Mouse (Mus musculus) forebrain, embryonic 12.5 days (tissue): ENCODE results near the gene Irf2. TPM values are rescaled to one million over a fixed set of nuclear protein-coding genes. Genes with fewer than 3 reads are reported as not detected.

Experiments used
- ATAC-seq: fragments of 200-750 bp; cut with Nextera tagmentation; 2 replicates; pipeline ENCODE4 v1.8.0; 2017; ENCODE audit warnings: moderate TSS enrichment; ENCODE audit not compliant: low FRiP score
- H3K27ac ChIP-seq: fragments of 300-500 bp; sonication (generic); 2 replicates; pipeline ENCODE4 v1.5.1; 2016; ENCODE audit warnings: mild to moderate bottlenecking
- H3K27me3 ChIP-seq: fragments of 300-500 bp; sonication (generic); 2 replicates; pipeline ENCODE4 v1.6.1; 2016; ENCODE audit warnings: mild to moderate bottlenecking
- H3K36me3 ChIP-seq: fragments of 300-500 bp; sonication (generic); replicated peaks from 2 replicates; pipeline ENCODE4 v1.6.1; 2016; ENCODE audit warnings: mild to moderate bottlenecking
- H3K4me1 ChIP-seq: fragments of 300-500 bp; sonication (generic); 2 replicates; pipeline ENCODE4 v1.6.1; 2016
- H3K4me2 ChIP-seq: fragments of 300-500 bp; sonication (generic); 2 replicates; pipeline ENCODE4 v1.6.1; 2016; ENCODE audit warnings: mild to moderate bottlenecking, moderate library complexity
- H3K4me3 ChIP-seq: fragments of 300-500 bp; sonication (generic); replicated peaks from 2 replicates; pipeline ENCODE4 v1.5.1; 2016; ENCODE audit warnings: mild to moderate bottlenecking
- H3K9ac ChIP-seq: fragments of 300-500 bp; sonication (generic); 2 replicates; pipeline ENCODE4 v1.6.1; 2016; ENCODE audit warnings: mild to moderate bottlenecking
- H3K9me3 ChIP-seq: fragments of 300-500 bp; sonication (generic); 2 replicates; pipeline ENCODE4 v1.6.1; 2016
- WGBS: fragments of 180-500 bp; shearing (Covaris S2); methylation state at CpG from one replicate; pipeline ENCODE4 v1.1.7; 2016; 5-methylcytosine and 5-hydroxymethylcytosine counted together
- polyA plus RNA-seq: library from polyadenylated mRNA; unstranded; fragments of >200 nt; fragmentation: Nextera tagmentation; extraction: Ambion mirVana; gene quantifications from 2 replicates; pipeline ENCODE4 v1.2.1, GENCODE M21; 2016

Irf2 gene
- polyA plus RNA-seq, 1 experiment from 2014 or later = 11.7 TPM

DNA sequence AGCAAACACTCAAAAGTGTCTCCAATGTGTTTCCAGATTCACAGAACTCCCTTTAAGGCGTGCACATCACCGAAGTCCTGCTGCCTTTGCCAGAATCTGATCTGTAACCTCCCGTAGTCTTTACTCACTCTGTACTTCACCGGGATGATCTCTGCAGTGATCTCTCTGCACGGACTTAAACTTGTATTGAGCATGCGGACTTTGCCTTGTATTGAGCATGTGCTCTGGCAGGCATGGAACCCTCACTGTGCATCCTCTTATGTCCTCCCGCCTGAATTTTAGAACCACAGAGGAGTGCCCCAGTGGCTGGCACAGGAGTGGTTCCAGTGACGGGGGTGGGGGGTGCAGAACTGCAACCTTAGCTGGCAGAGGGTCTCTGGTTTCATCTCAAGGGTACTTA, 5.9 kb upstream of the Irf2 start:
- Histone ChIP-seq H3K36me3 (no peaks in the 10 kb centered on the region), H3K4me3 (no peak overlapping the region), H3K27me3 (no peaks in the 10 kb centered on the region), H3K4me2 (no peak overlapping the region), H3K4me1 (no peaks in the 10 kb centered on the region), H3K9ac (no peak overlapping the region), H3K27ac (no peak overlapping the region), H3K9me3 (0 out of 2 replicates have a peak, but pooled peaks cover 5% of the 10 kb centered on the region)
- ATAC-seq = no peak
- 85% methylated on average over 8 of the region's 8 CpGs for WGBS

DNA sequence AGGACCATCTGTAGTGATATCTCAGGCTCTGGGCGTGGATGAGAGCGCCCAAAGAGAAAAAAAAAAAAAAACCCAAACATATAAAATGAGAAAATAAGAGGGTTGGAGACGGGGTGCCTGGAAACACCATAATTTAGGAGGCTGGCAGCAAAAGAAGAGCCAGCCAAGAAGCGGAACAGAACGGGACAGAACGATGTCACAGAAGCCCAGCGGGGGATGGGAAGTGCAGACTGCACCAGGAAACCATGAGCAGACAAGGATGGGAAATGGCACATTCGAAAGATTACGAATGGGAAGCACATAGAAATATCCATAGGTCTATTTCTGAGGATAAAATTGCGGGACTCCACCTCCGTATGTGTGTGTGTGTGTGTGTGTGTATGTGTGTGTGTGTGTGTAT, 4.0 kb upstream of the Irf2 start:
- no peaks in the 10 kb centered on the region for H3K36me3 ChIP-seq
- no peaks in the 10 kb centered on the region for H3K27me3 ChIP-seq
- H3K9ac ChIP-seq = no peak overlapping the region
- ATAC-seq = no peak
- WGBS = 86% methylated on average over 11 of the region's 11 CpGs
- no peaks in the 10 kb centered on the region for H3K4me1 ChIP-seq
- H3K4me2 ChIP-seq = no peak overlapping the region
- H3K27ac ChIP-seq = no peak overlapping the region
- 0 out of 2 replicates have a peak, but pooled peaks cover 5% of the 10 kb centered on the region for H3K9me3 ChIP-seq
- H3K4me3 ChIP-seq = no peak overlapping the region

DNA sequence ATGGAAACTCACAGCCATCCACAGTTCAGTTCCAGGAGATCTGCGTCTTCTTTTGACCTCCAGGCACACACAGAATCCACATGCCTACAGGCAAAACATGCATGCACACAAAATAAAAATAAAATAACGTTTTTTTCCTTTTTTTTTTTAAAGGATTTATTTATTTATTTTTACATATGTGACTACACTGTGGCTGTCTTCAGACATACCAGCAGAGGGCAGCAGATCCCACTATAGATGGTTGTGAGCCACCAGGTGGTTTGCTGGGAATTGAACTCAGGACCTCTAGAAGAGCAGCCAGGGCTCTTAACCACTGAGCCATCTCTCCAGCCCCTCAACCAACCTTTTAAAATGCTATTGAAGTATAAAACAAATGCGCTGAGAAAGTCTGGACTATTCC, 3.3 kb upstream of the Irf2 start:
- Histone ChIP-seq H3K4me1 (no peaks in the 10 kb centered on the region), H3K9ac (no peak overlapping the region), H3K4me3 (no peak overlapping the region), H3K4me2 (no peak overlapping the region), H3K36me3 (no peaks in the 10 kb centered on the region), H3K9me3 (0 out of 2 replicates have a peak, but pooled peaks cover 5% of the 10 kb centered on the region), H3K27me3 (no peaks in the 10 kb centered on the region), H3K27ac (no peak overlapping the region)
- no peak for ATAC-seq
- WGBS = 74% methylated on average over 3 of the region's 3 CpGs

DNA sequence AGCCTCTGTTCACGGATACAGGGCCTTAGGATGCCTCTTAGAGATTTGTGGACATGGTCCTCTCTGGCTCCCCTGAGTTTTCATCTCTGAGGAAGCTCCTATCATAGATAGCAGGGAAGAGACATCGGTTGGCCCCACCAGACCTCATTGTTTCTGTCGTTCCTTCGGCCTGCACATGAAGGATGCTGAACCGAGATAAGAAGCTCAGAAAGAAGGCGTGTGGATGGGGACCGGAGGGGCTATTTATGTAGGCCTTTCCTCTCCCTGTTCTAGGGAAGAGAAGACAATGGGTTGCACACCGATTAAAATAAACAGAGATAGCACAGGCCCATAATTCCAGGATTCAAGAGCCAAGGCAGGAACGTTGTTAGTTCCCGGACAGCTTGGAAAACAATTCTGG, 2.1 kb upstream of the Irf2 start:
- H3K27ac ChIP-seq = no peak overlapping the region
- WGBS = 92% methylated on average over 10 of the region's 10 CpGs

DNA sequence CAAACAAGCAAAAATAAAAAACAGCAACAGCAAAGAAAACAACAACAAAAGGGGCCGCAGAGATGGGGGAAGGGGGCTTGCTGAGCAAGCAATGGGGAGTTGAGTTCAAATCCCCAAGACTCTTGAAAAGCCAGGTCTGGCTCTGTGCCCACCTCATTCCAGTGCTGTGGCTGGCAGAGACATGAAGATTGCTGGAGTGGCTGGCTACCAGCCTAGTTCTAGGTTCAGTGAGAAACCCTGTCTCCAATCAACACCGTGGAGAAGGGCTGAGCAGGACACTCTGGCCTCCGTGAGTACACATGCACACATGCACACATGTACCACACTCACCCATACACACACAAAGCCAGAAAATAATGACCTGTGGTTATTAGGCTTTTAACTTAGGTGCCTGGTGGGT, 1.6 kb upstream of the Irf2 start:
- Histone ChIP-seq H3K9ac (no peak overlapping the region), H3K4me3 (no peak overlapping the region), H3K27me3 (no peaks in the 10 kb centered on the region), H3K36me3 (no peaks in the 10 kb centered on the region), H3K27ac (no peak overlapping the region), H3K9me3 (0 out of 2 replicates have a peak, but pooled peaks cover 5% of the 10 kb centered on the region), H3K4me2 (no peak overlapping the region), H3K4me1 (peaks cover 7% of the 10 kb centered on the region)
- no peak for ATAC-seq
- WGBS = 76% methylated on average over 3 of the region's 3 CpGs

More for the DNA sequence above, 2.1 kb upstream of the Irf2 start:
- Histone ChIP-seq H3K27me3 (no peaks in the 10 kb centered on the region), H3K36me3 (no peaks in the 10 kb centered on the region), H3K9me3 (0 out of 2 replicates have a peak, but pooled peaks cover 5% of the 10 kb centered on the region), H3K9ac (no peak overlapping the region), H3K4me1 (peaks cover 7% of the 10 kb centered on the region), H3K4me3 (no peak overlapping the region), H3K4me2 (no peak overlapping the region)
- ATAC-seq = no peak

DNA sequence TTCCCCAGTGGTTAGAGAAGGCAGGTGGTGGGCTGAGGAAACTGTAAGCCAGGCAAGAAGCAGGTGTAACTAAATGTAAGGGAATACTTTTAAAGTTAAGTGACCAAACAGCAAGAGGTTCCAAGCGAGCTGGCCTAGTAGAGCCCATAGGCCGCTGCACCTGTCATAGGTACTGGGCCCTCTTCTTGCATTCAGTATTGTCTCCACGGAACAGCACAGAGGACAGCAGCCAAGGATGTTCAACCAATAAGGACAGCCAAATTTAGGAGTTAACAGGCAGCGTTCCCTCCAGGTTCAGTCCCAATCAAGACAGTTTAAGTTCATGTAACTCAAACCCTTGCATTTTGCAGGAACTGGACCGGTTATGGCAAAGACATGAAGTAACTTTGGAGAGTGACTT, 931 bp upstream of the Irf2 start:
- no peak for ATAC-seq
- H3K9ac ChIP-seq = peak overlapping the region; percentile 96; the same call in 1 of the 2 replicates
- peaks cover 7% of the 10 kb centered on the region for H3K4me1 ChIP-seq
- H3K4me2 ChIP-seq = peak overlapping the region; percentile 79
- no peak overlapping the region for H3K27ac ChIP-seq
- no peaks in the 10 kb centered on the region for H3K36me3 ChIP-seq
- H3K27me3 ChIP-seq = no peaks in the 10 kb centered on the region
- H3K4me3 ChIP-seq = peak overlapping the region; percentile 92
- 0 out of 2 replicates have a peak, but pooled peaks cover 5% of the 10 kb centered on the region for H3K9me3 ChIP-seq
- WGBS = 23% methylated on average over 5 of the region's 5 CpGs

DNA sequence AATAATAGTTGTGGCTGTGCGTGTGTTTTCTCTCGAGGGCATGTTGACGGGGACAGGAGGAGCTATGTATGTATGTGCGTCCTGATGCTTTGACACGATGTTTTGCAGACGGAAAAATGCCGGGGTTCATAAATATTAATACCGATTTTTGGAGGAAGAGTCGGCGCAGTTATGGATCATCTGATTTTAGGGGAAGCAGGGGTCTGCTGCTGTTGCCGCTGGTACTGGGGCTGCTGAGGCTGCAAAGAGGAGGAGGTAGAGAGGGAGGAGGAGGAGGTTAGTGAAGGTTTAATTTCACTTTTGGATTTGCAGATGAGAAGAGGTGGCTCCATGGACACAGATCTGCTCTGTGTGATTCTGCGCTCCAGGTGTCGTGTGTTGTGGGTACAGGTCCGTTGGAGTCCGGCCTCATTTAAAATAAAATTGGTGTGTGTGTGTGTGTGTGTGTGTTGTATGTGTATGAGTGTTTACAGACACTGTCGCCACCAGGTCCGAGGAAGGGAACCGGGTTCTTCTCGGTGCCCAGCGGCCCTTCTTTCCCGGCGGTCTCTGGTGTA, 502 bp downstream of the Irf2 start:
- Histone ChIP-seq H3K9me3 (0 out of 2 replicates have a peak, but pooled peaks cover 5% of the 10 kb centered on the region), H3K4me1 (peaks cover 7% of the 10 kb centered on the region), H3K27ac (peak overlapping the region; percentile 91), H3K36me3 (no peaks in the 10 kb centered on the region), H3K4me3 (peak overlapping the region; percentile 92), H3K9ac (peak overlapping the region; percentile 96), H3K27me3 (no peaks in the 10 kb centered on the region), H3K4me2 (peak overlapping the region; percentile 79)
- no peak; the same call in none of the 2 replicates for ATAC-seq
- 0% methylated on average over 21 of the region's 22 CpGs for WGBS

DNA sequence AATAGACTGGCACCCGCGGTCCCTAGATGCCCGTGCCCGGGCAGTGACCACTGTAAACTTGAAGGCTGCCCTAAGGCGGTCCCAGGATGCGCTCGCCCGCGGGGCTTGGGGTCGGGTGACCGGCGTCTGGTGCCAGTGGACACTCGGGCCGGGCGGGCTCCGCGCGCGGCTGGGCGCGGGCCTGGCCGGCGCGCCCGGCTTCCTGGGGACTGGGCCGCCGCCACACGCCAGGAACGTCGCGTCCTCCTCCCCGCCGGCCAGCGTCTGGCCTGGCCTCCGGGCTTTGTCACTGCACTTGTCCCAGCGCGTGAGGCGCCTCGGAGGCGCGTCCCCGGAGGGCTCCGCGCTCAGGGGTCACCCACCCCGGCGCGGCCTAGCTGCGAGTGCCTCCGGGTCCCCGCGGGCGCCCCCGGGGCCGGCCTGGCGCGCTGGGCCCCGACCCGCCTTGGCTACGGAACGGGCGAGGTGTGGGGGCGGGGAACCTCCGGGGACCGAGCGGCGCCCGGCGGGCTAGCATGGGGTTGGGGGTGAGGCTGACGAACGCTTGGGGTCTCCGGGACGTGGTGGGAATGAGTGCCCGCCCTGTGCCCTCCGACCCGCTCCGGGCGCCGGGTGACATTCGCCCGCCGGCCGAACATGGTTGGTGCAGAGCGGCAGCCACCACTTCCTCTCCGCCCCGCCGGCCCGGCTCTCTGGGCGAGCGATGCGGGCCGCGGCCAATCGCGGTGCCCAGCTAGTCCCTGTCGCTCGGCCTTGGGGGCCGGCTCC, 1.2 kb downstream of the Irf2 start:
- H3K27ac ChIP-seq = peak overlapping the region; percentile 91
- under 1% methylated on average over 93 of the region's 97 CpGs for whole genome bisulfite sequencing
- peak overlapping the region; percentile 79 for H3K4me2 ChIP-seq
- H3K36me3 ChIP-seq = no peaks in the 10 kb centered on the region
- peak overlapping the region; percentile 92 for H3K4me3 ChIP-seq
- peaks cover 7% of the 10 kb centered on the region for H3K4me1 ChIP-seq
- H3K9ac ChIP-seq = peak overlapping the region; percentile 96
- H3K9me3 ChIP-seq = 0 out of 2 replicates have a peak, but pooled peaks cover 5% of the 10 kb centered on the region
- peak; percentile 83 for ATAC-seq
- H3K27me3 ChIP-seq = no peaks in the 10 kb centered on the region

DNA sequence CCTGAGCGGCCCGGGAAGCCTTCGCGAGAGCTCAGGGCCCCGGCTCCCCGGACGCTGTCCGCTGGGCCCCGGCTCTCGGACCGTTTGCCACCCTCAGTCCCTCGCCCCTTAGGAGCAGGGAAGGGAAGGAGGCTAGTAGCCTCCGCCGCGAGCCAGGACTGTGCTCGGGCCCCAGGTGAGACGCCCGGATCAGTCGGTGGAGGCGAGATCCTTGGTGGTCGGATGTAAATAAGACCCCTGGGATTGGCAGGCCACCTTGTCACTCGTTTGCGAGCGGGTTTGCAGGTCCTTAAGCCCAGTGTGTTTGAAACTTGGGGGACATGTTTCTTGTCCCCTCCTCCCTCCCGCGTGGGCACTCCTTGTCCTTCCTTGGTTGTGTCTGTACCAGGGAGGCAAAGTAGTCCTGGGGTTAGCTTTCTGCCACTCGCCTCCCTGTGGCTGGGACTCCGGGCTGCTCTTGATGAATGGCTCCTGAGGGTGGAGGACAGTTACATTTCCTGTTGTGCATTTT, 1.8 kb downstream of the Irf2 start:
- no peaks in the 10 kb centered on the region for H3K27me3 ChIP-seq
- 0% methylated on average over 28 of the region's 28 CpGs for WGBS
- peak; percentile 57 for ATAC-seq
- H3K4me3 ChIP-seq = peak overlapping the region; percentile 92
- peak overlapping the region; percentile 96 for H3K9ac ChIP-seq
- peak overlapping the region; percentile 79 for H3K4me2 ChIP-seq
- 0 out of 2 replicates have a peak, but pooled peaks cover 5% of the 10 kb centered on the region for H3K9me3 ChIP-seq
- no peaks in the 10 kb centered on the region for H3K36me3 ChIP-seq
- peak overlapping the region; percentile 91 for H3K27ac ChIP-seq
- peaks cover 7% of the 10 kb centered on the region for H3K4me1 ChIP-seq

DNA sequence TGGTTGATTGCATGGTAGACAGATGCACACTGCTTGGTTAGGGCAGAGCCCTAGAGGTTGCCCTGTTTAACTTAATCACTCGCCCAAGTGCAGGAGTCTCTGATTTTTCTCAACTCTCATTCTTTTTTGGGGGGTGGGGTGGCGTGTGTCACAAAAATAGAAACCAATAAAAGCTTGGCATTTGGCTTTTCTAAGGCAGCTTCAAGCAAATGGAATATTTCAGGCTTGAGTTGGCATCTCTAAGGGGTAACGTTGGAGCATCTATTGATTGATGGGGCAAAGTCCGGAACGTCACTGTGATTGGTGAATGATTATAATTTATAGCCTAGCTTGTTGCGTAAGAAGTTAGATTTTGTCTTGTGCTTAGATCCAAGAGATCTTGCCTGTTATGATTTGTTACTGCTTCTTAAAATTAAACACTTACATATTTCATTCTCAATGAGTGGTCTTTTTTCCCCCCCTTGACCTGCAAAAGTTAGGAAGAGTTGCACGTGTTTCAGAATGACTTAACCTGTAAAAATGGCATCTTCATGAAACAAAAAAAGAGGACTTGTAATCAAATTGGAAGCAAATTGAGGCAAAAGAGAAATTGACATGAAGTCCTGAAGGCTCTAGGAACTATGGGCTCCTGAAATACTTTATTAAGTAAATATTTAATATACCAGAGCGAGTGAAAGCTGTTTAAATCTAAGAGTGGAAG, 2.6 kb downstream of the Irf2 start:
- Histone ChIP-seq H3K4me3 (peak overlapping the region; percentile 92), H3K27me3 (no peaks in the 10 kb centered on the region), H3K27ac (no peak overlapping the region), H3K9me3 (no peaks in the 10 kb centered on the region), H3K4me1 (peaks cover 7% of the 10 kb centered on the region), H3K9ac (peak overlapping the region; percentile 96), H3K4me2 (peak overlapping the region; percentile 79), H3K36me3 (no peaks in the 10 kb centered on the region)
- WGBS = 72% methylated on average over 8 of the region's 8 CpGs
- no peak for ATAC-seq

DNA sequence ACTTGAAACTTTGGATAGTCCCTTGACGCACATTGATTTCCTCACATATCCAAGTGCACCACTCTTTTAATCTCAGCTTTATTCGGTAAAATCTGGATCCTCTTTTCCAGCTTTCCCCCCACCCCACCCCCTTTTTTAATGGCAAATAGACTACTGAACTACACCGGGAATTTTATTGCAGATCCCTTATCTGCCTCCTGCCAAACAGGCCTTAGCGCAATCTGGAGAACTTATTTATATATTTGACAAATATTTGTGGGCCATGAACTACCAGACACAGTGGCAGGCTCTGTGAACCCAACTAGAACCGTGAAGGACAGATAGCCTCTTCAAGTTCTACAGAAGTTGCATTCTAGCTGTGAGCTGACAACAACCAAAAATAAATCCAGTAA, 3.2 kb downstream of the Irf2 start:
- Histone ChIP-seq H3K9ac (no peak overlapping the region), H3K27ac (no peak overlapping the region), H3K36me3 (no peaks in the 10 kb centered on the region), H3K27me3 (no peaks in the 10 kb centered on the region), H3K4me1 (peaks cover 7% of the 10 kb centered on the region), H3K9me3 (no peaks in the 10 kb centered on the region), H3K4me3 (no peak overlapping the region), H3K4me2 (no peak overlapping the region)
- ATAC-seq = no peak
- 86% methylated on average over 5 of the region's 5 CpGs for WGBS

DNA sequence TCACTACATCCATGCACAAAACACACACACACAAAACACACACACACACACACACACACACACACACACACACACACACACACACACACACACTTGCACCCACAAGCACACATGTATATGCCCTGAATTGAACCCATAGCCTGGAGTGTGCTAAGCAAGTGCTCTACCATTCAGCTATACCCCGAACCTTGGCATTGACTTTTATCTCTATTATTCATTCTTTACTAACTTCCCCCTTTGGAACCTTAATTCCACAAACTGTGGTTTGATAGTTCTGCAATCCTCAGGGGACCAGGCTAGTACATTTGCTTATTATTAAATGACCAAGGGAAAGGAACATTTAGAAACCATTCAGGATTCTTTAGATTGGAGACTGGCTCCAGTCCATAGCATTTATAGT, 5.9 kb downstream of the Irf2 start:
- Histone ChIP-seq H3K4me3 (no peak overlapping the region), H3K27me3 (no peaks in the 10 kb centered on the region), H3K4me2 (no peak overlapping the region), H3K4me1 (peaks cover 11% of the 10 kb centered on the region), H3K36me3 (no peaks in the 10 kb centered on the region), H3K9ac (no peak overlapping the region), H3K27ac (no peak overlapping the region), H3K9me3 (no peaks in the 10 kb centered on the region)
- no peak for ATAC-seq
- WGBS = 90% methylated on average over 1 of the region's 1 CpGs
